Mouse (Mus musculus) heart, embryonic 10.5 days (tissue): Measurements from ENCODE around the gene Fer1l5. TPM values are rescaled to one million over a fixed set of nuclear protein-coding genes. Genes with fewer than 3 reads are reported as not detected.
A peak's percentile ranks its signal among the peaks of the same experiment; 100 is the strongest.

Experiments used
- DNase-seq: peaks from one replicate; pipeline ENCODE4 v3.0.0-alpha.2; 2017; ENCODE audit warnings: low spot score
- H3K27ac ChIP-seq: fragments of 300-500 bp; sonication (generic); 2 replicates; pipeline ENCODE4 v1.5.1; 2016; ENCODE audit warnings: mild to moderate bottlenecking
- H3K27me3 ChIP-seq: fragments of 300-500 bp; sonication (generic); 2 replicates; pipeline ENCODE4 v1.6.1; 2016; ENCODE audit warnings: mild to moderate bottlenecking; ENCODE audit not compliant: poor library complexity, insufficient read depth, severe bottlenecking
- H3K36me3 ChIP-seq: fragments of 300-500 bp; sonication (generic); 2 replicates; pipeline ENCODE4 v1.6.1; 2016; ENCODE audit warnings: mild to moderate bottlenecking, moderate library complexity
- H3K4me1 ChIP-seq: fragments of 300-500 bp; sonication (generic); 2 replicates; pipeline ENCODE4 v1.6.1; 2016; ENCODE audit warnings: mild to moderate bottlenecking
- H3K4me3 ChIP-seq: fragments of 300-500 bp; sonication (generic); 2 replicates; pipeline ENCODE4 v1.5.1; 2016; ENCODE audit warnings: mild to moderate bottlenecking, moderate library complexity
- H3K9me3 ChIP-seq: fragments of 300-500 bp; sonication (generic); 2 replicates; pipeline ENCODE4 v1.6.1; 2016; ENCODE audit warnings: mild to moderate bottlenecking, moderate library complexity
- WGBS: fragments of 180-500 bp; shearing (Covaris S2); methylation state at CpG from one replicate; pipeline ENCODE4 v1.1.7; 2016; 5-methylcytosine and 5-hydroxymethylcytosine counted together
- polyA plus RNA-seq: library from polyadenylated mRNA; unstranded; fragments of >200 nt; fragmentation: Nextera tagmentation; extraction: Ambion mirVana; gene quantifications from 2 replicates; pipeline ENCODE4 v1.2.1, GENCODE M21; 2016

Gene Fer1l5
- polyA plus RNA-seq, 1 experiment from 2014 or later: 1.3 TPM

DNA sequence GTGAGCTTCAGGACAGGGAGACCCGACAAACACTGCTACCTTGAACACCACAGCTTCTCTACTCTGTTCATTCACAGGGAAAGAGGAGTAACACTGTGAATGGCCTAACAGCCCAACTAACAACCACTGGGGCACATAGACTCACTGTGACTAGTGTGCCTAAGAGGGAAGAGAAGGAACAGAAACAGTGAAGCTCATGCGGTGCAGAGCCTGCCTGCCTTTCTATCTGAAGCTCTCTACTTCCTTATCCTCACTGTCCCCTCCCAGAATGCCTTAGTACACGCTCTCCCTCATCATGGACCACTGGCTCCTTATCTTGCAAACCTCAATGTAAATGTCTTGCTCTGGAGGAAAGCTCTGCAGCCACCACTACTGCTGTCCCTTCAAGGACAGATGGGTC, 65.1 kb downstream of the Fer1l5 start:
- Histone ChIP-seq H3K36me3 (peaks cover 88% of the 10 kb centered on the region), H3K27ac (no peak overlapping the region), H3K27me3 (no peaks in the 10 kb centered on the region), H3K4me1 (no peaks in the 10 kb centered on the region), H3K9me3 (no peaks in the 10 kb centered on the region), H3K4me3 (no peak overlapping the region)
- DNase-seq: no peak
- WGBS: 79% methylated on average over 3 of the region's 3 CpGs

DNA sequence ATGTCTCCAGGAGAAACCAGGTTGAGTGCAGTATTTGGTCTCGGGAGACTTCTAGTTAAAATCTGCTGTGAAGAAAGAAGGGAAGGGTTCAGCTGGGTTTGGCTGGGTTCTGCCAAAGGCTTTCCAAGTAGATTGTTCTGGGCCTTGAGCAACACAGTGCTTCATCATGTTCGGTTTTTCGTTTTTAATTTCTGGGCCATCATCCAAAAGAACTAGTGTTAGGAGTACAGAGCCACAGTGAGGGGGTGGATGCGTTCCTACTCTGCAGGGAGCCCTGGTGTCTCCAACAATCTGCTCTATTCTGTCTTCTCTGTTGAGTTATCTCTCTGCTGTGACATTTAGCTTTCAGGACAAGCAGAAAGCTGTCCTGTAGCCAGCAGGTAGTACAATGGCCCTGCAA, 69.0 kb downstream of the Fer1l5 start:
- H3K27me3 ChIP-seq: no peaks in the 10 kb centered on the region
- 93% methylated on average over 4 of the region's 4 CpGs for WGBS
- peaks cover 57% of the 10 kb centered on the region for H3K36me3 ChIP-seq
- peaks cover 7% of the 10 kb centered on the region; the same call in 1 of the 2 replicates for H3K4me1 ChIP-seq
- DNase-seq: no peak
- no peak overlapping the region for H3K4me3 ChIP-seq
- H3K9me3 ChIP-seq: no peaks in the 10 kb centered on the region
- H3K27ac ChIP-seq: no peak overlapping the region

GRCm38 (mm10) chr1:36444471-36445464, 72.7 kb downstream of the Fer1l5 start, which contains the start of gene Lman2l:
Lman2l (minus strand) TSS chr1:36445271.
- H3K4me3 ChIP-seq: peak within 1 kb of the TSS; percentile 81
- no peaks in the 10 kb centered on the region for H3K9me3 ChIP-seq
- WGBS: 1% methylated on average over 57 of the region's 57 CpGs
- H3K27me3 ChIP-seq: no peaks in the 10 kb centered on the region
- peak; percentile 99 for DNase-seq
- H3K36me3 ChIP-seq: peaks cover 21% of the 10 kb centered on the region
- peaks cover 7% of the 10 kb centered on the region; the same call in 1 of the 2 replicates for H3K4me1 ChIP-seq
- peak within 1 kb of the TSS; percentile 92 for H3K27ac ChIP-seq

DNA sequence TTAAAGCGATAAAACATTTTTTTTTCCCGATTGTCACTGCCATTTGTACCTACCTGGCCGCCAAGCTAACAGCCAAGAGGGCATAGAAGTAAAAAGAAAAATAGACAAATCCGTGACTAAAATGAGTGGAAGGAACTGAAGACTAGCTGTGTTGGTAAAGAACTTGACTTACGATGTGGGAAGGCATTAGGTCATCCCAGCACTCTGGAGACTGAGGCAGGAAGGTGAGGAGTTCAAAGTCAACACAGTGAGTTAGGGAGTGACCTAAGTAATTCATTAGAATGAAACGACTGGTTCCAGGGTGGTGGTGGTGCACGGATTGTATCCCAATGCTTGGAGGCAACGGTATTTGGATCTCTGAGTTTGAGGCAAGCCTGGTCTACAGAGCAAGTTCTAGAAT, 73.4 kb downstream of the Fer1l5 start:
- H3K27me3 ChIP-seq: no peaks in the 10 kb centered on the region
- peaks cover 7% of the 10 kb centered on the region; the same call in 1 of the 2 replicates for H3K4me1 ChIP-seq
- H3K36me3 ChIP-seq: peaks cover 18% of the 10 kb centered on the region
- H3K27ac ChIP-seq: peak overlapping the region; percentile 92; the same call in 1 of the 2 replicates
- DNase-seq: no peak
- 46% methylated on average over 8 of the region's 8 CpGs for WGBS
- H3K9me3 ChIP-seq: no peaks in the 10 kb centered on the region
- H3K4me3 ChIP-seq: peak overlapping the region; percentile 81; the same call in 1 of the 2 replicates

DNA sequence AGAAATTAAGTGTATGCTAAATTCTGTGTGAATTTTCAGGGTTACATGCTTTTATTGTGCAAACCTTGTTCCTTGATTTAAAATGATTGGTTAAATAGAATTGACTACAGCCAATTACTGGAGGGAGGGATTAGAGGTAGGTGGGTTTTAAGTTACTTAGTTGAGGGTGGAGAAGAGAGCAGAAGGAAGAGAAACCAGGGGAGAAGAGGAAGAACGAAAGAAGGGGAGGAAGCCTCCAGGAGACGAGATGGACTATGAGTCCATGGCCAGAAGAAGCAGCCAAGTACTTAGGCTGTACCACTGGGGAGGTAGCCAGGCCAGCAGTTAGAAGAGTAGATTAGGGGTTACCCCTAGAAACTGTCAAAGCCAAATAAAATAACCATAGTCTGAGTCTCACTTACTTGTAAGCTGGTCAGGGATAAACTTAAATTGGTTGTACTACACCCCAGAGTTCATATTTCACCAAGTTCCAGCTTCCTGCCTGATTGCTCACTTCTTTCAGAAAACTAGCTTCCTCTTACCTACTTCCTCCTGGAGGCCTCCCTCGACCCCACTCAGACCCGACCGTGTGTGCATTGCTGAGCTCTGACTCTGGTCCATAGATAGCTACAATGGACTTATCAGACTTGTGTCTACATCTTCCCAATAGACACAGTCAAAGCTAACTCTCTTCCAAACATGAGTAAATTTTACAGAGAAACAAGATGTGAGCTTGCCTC, 74.2 kb downstream of the Fer1l5 start:
- H3K4me1 ChIP-seq: peaks cover 7% of the 10 kb centered on the region; the same call in 1 of the 2 replicates
- peaks cover 14% of the 10 kb centered on the region for H3K36me3 ChIP-seq
- no peak overlapping the region for H3K4me3 ChIP-seq
- no peak for DNase-seq
- H3K27ac ChIP-seq: no peak overlapping the region
- no peaks in the 10 kb centered on the region for H3K9me3 ChIP-seq
- 72% methylated on average over 5 of the region's 5 CpGs for WGBS
- no peaks in the 10 kb centered on the region for H3K27me3 ChIP-seq

GRCm38 (mm10) chr1:36446841-36447240, 74.8 kb downstream of the Fer1l5 start:
- no peaks in the 10 kb centered on the region for H3K27me3 ChIP-seq
- H3K4me3 ChIP-seq: no peak overlapping the region
- H3K27ac ChIP-seq: no peak overlapping the region
- H3K9me3 ChIP-seq: no peaks in the 10 kb centered on the region
- H3K36me3 ChIP-seq: peaks cover 9% of the 10 kb centered on the region
- DNase-seq: no peak
- peaks cover 7% of the 10 kb centered on the region; the same call in 1 of the 2 replicates for H3K4me1 ChIP-seq
- 83% methylated on average over 5 of the region's 5 CpGs for WGBS

DNA sequence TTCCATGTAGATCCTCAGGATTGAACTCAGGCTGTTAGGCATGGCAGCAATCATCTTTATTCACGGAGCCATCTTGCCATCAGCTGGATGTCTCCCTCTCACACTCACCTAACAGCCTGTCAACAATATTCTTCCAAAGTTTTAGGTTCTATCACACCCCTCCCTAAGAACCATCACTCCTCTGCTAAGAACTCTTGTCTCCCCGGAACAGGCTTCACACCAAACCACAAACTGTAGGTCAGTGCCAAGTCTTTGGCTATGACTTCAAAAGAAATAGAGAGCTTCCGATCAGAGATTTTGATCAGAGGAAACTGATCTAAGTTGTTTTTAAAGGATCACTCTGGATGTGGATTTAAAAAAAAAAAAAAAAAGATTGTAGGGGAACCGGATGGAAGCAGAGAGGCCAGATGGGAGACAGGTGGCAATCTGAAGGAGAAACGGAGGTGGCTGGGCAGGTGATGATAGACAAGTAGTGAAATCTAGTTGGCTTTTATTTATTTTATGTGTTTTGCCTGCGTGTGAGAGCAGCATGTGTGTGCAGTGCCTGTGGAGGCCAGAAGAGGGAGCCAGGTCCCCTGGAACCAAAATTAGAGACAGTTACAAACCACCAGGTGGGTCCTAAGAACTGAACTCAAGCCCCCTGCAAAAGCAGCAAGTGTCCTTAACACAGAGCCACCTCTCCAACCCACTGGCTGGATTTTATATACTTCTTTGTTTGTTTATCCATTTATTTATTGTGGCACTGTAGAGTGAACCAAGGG, 82.1 kb downstream of the Fer1l5 start:
- H3K4me3 ChIP-seq: no peak overlapping the region
- DNase-seq: no peak
- WGBS: 80% methylated on average over 6 of the region's 6 CpGs

GRCm38 (mm10) chr1:36457388-36458014, 85.4 kb downstream of the Fer1l5 start:
- WGBS: 20% methylated on average over 7 of the region's 7 CpGs
- Histone ChIP-seq H3K4me1 (0 out of 2 replicates have a peak, but pooled peaks cover 6% of the 10 kb centered on the region), H3K4me3 (no peak overlapping the region), H3K27ac (no peak overlapping the region), H3K27me3 (no peaks in the 10 kb centered on the region), H3K36me3 (no peaks in the 10 kb centered on the region), H3K9me3 (no peaks in the 10 kb centered on the region)
- no peak for DNase-seq

More for the DNA sequence above, 82.1 kb downstream of the Fer1l5 start:
- no peaks in the 10 kb centered on the region for H3K27me3 ChIP-seq
- no peaks in the 10 kb centered on the region for H3K36me3 ChIP-seq
- no peak overlapping the region for H3K27ac ChIP-seq
- H3K9me3 ChIP-seq: no peaks in the 10 kb centered on the region
- H3K4me1 ChIP-seq: 0 out of 2 replicates have a peak, but pooled peaks cover 3% of the 10 kb centered on the region

DNA sequence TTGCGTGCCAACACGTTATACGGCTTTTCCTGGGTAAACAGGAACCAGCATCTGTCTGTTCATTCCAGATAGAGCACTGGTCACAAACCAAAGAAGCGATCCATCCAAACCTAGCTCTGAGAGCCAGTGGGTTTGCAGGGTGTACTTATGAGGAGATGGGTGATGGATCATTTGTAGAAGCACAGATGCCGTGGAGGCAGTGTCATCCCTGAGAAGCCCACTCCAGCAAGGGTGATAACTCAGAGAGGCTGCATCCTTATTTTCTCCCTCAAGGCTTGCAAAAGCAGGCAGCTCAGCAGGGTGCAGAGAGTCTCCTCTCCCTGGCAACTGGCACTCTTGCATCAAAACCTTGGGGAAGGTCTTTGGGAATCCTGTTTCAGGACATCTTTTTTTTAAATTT, 86.1 kb downstream of the Fer1l5 start:
- 71% methylated on average over 5 of the region's 5 CpGs for WGBS
- no peaks in the 10 kb centered on the region for H3K9me3 ChIP-seq
- no peak for DNase-seq
- no peak overlapping the region for H3K4me3 ChIP-seq
- no peak overlapping the region for H3K27ac ChIP-seq
- no peaks in the 10 kb centered on the region for H3K36me3 ChIP-seq
- 0 out of 2 replicates have a peak, but pooled peaks cover 6% of the 10 kb centered on the region for H3K4me1 ChIP-seq
- H3K27me3 ChIP-seq: no peaks in the 10 kb centered on the region

GRCm38 (mm10) chr1:36461829-36462228, 89.7 kb downstream of the Fer1l5 start:
- no peak overlapping the region for H3K4me3 ChIP-seq
- 0 out of 2 replicates have a peak, but pooled peaks cover 6% of the 10 kb centered on the region for H3K4me1 ChIP-seq
- no peak overlapping the region for H3K27ac ChIP-seq
- DNase-seq: no peak
- no peaks in the 10 kb centered on the region for H3K9me3 ChIP-seq
- 37% methylated on average over 2 of the region's 2 CpGs for WGBS
- no peaks in the 10 kb centered on the region for H3K36me3 ChIP-seq
- H3K27me3 ChIP-seq: 0 out of 2 replicates have a peak, but pooled peaks cover 7% of the 10 kb centered on the region

GRCm38 (mm10) chr1:36465641-36466160, 93.6 kb downstream of the Fer1l5 start:
- no peak overlapping the region for H3K4me3 ChIP-seq
- H3K27me3 ChIP-seq: 0 out of 2 replicates have a peak, but pooled peaks cover 7% of the 10 kb centered on the region
- no peaks in the 10 kb centered on the region for H3K36me3 ChIP-seq
- no peak for DNase-seq
- H3K27ac ChIP-seq: no peak overlapping the region
- H3K4me1 ChIP-seq: peaks cover 13% of the 10 kb centered on the region; the same call in 1 of the 2 replicates
- 58% methylated on average over 4 of the region's 4 CpGs for WGBS
- H3K9me3 ChIP-seq: no peaks in the 10 kb centered on the region
